Mouse (Mus musculus): ENCODE measurements at regions not wholly inside any gene's neighbourhood (a gene's known extent, or its start where the extent isn't known, plus 50 kb on each side); places are given as distances from the start of the nearest gene placed in this dataset.
"Not testable (repeated sequence)": the region's sequence is repeated elsewhere in the genome, so short reads cannot be mapped to it uniquely, and the experiment has no call there.

GRCm38 (mm10) chr7:60617070-60617674, 477.2 kb upstream of the Snrpn start:
- not testable (repeated sequence) for TF ChIP-seq POLR2A (IDR thresholded peaks at IDR 0.05; ENCODE audit: insufficient read length, low read depth); USF1 (IDR thresholded peaks at IDR 0.05; ENCODE audit: low read depth); CEBPB (IDR thresholded peaks at IDR 0.05; ENCODE audit: insufficient read depth, poor library complexity, severe bottlenecking); TCF12 (IDR thresholded peaks at IDR 0.05; ENCODE audit: insufficient read depth, poor library complexity, severe bottlenecking); MYOD1 (IDR thresholded peaks at IDR 0.05; ENCODE audit: control insufficient read depth in 1 of 3, insufficient read length in 2 of 3, low read depth in 2 of 3); MYOG (IDR thresholded peaks at IDR 0.05; ENCODE audit: control insufficient read depth in 1 of 3, insufficient read depth in 1 of 3, insufficient read length in 2 of 3, low read depth in 2 of 3); E2F4 (IDR thresholded peaks at IDR 0.05; ENCODE audit: insufficient read depth); TCF3 (IDR thresholded peaks at IDR 0.05; ENCODE audit: insufficient read length, low read depth)
